Mouse (Mus musculus) heart, postnatal 0 days (tissue): ENCODE data around the gene Slc35c1. TPM values are rescaled to one million over a fixed set of nuclear protein-coding genes. Genes with fewer than 3 reads are reported as not detected.

ENCODE experiments used
- ATAC-seq: fragments of 200-750 bp; cut with Nextera tagmentation; 2 replicates; pipeline ENCODE4 v1.8.0; 2017; ENCODE audit warnings: low read depth, moderate number of reproducible peaks, moderate library complexity; ENCODE audit not compliant: insufficient read depth
- DNase-seq: peaks from one replicate; pipeline ENCODE4 v3.0.0-alpha.2; 2016; ENCODE audit warnings: low spot score
- H3K27ac ChIP-seq: fragments of 300-500 bp; sonication (generic); 2 replicates; pipeline ENCODE4 v1.5.1; 2014; ENCODE audit warnings: low read depth, mild to moderate bottlenecking
- H3K27me3 ChIP-seq: fragments of 300-500 bp; sonication (generic); 2 replicates; pipeline ENCODE4 v1.6.1; 2014; ENCODE audit warnings: low read length, mixed read lengths; ENCODE audit not compliant: control insufficient read depth, insufficient read depth
- H3K36me3 ChIP-seq: fragments of 300-500 bp; sonication (generic); replicated peaks from 2 replicates; pipeline ENCODE4 v1.6.1; 2014; ENCODE audit warnings: low read length, mixed read lengths; ENCODE audit not compliant: control insufficient read depth, insufficient read depth
- H3K4me1 ChIP-seq: fragments of 300-500 bp; sonication (generic); 2 replicates; pipeline ENCODE4 v1.6.1; 2014; ENCODE audit warnings: antibody characterized with exemption; ENCODE audit not compliant: control insufficient read depth, insufficient read depth
- H3K4me2 ChIP-seq: fragments of 300-500 bp; sonication (generic); 2 replicates; pipeline ENCODE4 v1.6.1; 2014; ENCODE audit warnings: low read depth, mild to moderate bottlenecking, low read length, moderate library complexity
- H3K4me3 ChIP-seq: fragments of 300-500 bp; sonication (generic); 2 replicates; pipeline ENCODE4 v1.5.1; 2014; ENCODE audit warnings: low read depth, low read length
- H3K9ac ChIP-seq: fragments of 300-500 bp; sonication (generic); replicated peaks from 2 replicates; pipeline ENCODE4 v1.6.1; 2014; ENCODE audit warnings: low read depth, low read length, mixed read lengths
- H3K9me3 ChIP-seq: fragments of 300-500 bp; sonication (generic); replicated peaks from 2 replicates; pipeline ENCODE4 v1.6.1; 2016; ENCODE audit warnings: low read length; ENCODE audit not compliant: control insufficient read depth
- CTCF ChIP-seq: IDR thresholded peaks from 2 replicates; pipeline ENCODE4 v1.5.1; 2016; ENCODE audit warnings: antibody characterized with exemption, control low read depth, low read depth
- EP300 ChIP-seq: IDR thresholded peaks from 2 replicates; pipeline ENCODE4 v1.6.1; 2016; ENCODE audit warnings: antibody characterized with exemption, low read depth
- whole genome bisulfite sequencing: fragments of 180-500 bp; shearing (Covaris S2); extraction: QIAGEN DNeasy Blood & Tissue Kit; methylation state at CpG from one replicate; pipeline ENCODE4 v1.1.7; 2014; 5-methylcytosine and 5-hydroxymethylcytosine counted together
- polyA plus RNA-seq: library from polyadenylated mRNA; unstranded; fragments of >200 nt; fragmentation: Nextera tagmentation; extraction: Ambion mirVana; gene quantifications from 2 replicates; pipeline ENCODE4 v1.2.1, GENCODE M21; 2015
- total RNA-seq: library from RNA; depleted of rRNA; stranded (reverse); fragments of >200 nt; gene quantifications from 2 replicates; pipeline ENCODE4 v1.2.3, GENCODE M21; 2014; ENCODE audit warnings: low replicate concordance

The Slc35c1 gene
- total and polyA plus RNA-seq, 2 experiments from 2014 or later, result 4.6 to 5.0 TPM

- ATAC-seq (peak; percentile 85), DNase-seq (peak; percentile 82)
- H3K9ac ChIP-seq, result peak overlapping the region; percentile 73
- H3K9me3 ChIP-seq, result no peaks in the 10 kb centered on the region
- peaks cover 7% of the 10 kb centered on the region; the same call in 1 of the 2 replicates for H3K36me3 ChIP-seq
- peak overlapping the region; percentile 90 for H3K4me2 ChIP-seq
- H3K4me1 ChIP-seq, result peaks cover 26% of the 10 kb centered on the region
- H3K27me3 ChIP-seq, result no peaks in the 10 kb centered on the region
- peak overlapping the region; percentile 85 for H3K4me3 ChIP-seq
- H3K27ac ChIP-seq, result peak overlapping the region; percentile 75
- no peak for TF ChIP-seq CTCF
- TF ChIP-seq EP300, result no peak
- WGBS, result under 1% methylated on average over 55 of the region's 55 CpGs
These were observed 1.0 kb downstream of the Slc35c1 start for GRCm38 (mm10) chr2:92459141-92459920.

- Histone ChIP-seq H3K4me1 (peaks cover 26% of the 10 kb centered on the region), H3K4me3 (peak overlapping the region; percentile 85), H3K27me3 (no peaks in the 10 kb centered on the region), H3K27ac (no peak overlapping the region), H3K9me3 (no peaks in the 10 kb centered on the region), H3K9ac (peak overlapping the region; percentile 73), H3K4me2 (peak overlapping the region; percentile 90), H3K36me3 (peaks cover 16% of the 10 kb centered on the region)
- DNase-seq (no peak), ATAC-seq (no peak)
- TF ChIP-seq CTCF (no peak), EP300 (no peak)
- WGBS, result 47% methylated on average over 13 of the region's 13 CpGs
These were observed 1.9 kb downstream of the Slc35c1 start for GRCm38 (mm10) chr2:92458481-92458880.

GRCm38 (mm10) chr2:92456970-92457530 is 3.3 kb downstream of the Slc35c1 start:
- no peak overlapping the region for H3K4me3 ChIP-seq
- no peak for DNase-seq

GRCm38 (mm10) chr2:92455704-92456103 is 4.6 kb downstream of the Slc35c1 start:
- no peak overlapping the region for H3K9ac ChIP-seq
- 41% methylated on average over 2 of the region's 3 CpGs for WGBS
- peaks cover 26% of the 10 kb centered on the region for H3K4me1 ChIP-seq
- no peak overlapping the region for H3K27ac ChIP-seq
- peaks cover 27% of the 10 kb centered on the region for H3K36me3 ChIP-seq
- no peak overlapping the region for H3K4me2 ChIP-seq
- ATAC-seq (no peak), DNase-seq (no peak)
- H3K4me3 ChIP-seq, result no peak overlapping the region
- TF ChIP-seq CTCF (no peak), EP300 (no peak)
- no peaks in the 10 kb centered on the region for H3K9me3 ChIP-seq
- H3K27me3 ChIP-seq, result no peaks in the 10 kb centered on the region

More at GRCm38 (mm10) chr2:92456970-92457530, 3.3 kb downstream of the Slc35c1 start:
- Histone ChIP-seq H3K4me2 (peak overlapping the region; percentile 23; the same call in 1 of the 2 replicates), H3K27ac (no peak overlapping the region), H3K9me3 (no peaks in the 10 kb centered on the region), H3K36me3 (peaks cover 27% of the 10 kb centered on the region), H3K27me3 (no peaks in the 10 kb centered on the region), H3K9ac (peak overlapping the region; percentile 37; the same call in 1 of the 2 replicates), H3K4me1 (peaks cover 26% of the 10 kb centered on the region)
- 50% methylated on average over 8 of the region's 8 CpGs for WGBS
- TF ChIP-seq EP300 (no peak), CTCF (no peak)
- ATAC-seq, result no peak

DNA sequence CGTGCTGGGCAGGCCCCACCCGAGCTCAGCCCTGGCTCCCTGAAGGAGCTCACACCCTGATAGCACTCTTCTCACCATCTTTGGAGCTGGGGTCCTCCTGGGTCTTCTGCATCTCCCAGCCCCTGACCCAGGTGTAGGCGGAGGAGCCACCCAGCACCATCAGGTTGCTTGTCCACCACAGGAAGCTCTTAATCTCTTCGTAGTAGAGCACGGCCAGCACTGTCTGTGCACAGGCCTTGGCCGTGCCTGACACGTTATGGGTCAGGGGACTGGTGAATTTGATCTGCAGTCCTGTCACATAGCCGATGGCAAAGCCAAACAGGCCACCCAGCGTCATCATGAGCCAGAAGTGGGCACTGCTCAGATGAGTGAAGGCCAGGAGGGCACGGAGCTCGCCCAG is 6.2 kb downstream of the Slc35c1 start:
- Histone ChIP-seq H3K36me3 (peaks cover 27% of the 10 kb centered on the region), H3K4me2 (no peak overlapping the region), H3K27ac (no peak overlapping the region), H3K4me3 (no peak overlapping the region), H3K27me3 (no peaks in the 10 kb centered on the region), H3K9ac (no peak overlapping the region), H3K4me1 (peaks cover 26% of the 10 kb centered on the region), H3K9me3 (no peaks in the 10 kb centered on the region)
- no peak for DNase-seq
- no peak for TF ChIP-seq EP300
- TF ChIP-seq CTCF, result no peak
- 89% methylated on average over 11 of the region's 11 CpGs for WGBS
- ATAC-seq, result no peak
